Mouse (Mus musculus) lung, embryonic 15.5 days (tissue): Measurements from ENCODE around the gene Lrrc10. TPM values are rescaled to one million over a fixed set of nuclear protein-coding genes. Genes with fewer than 3 reads are reported as not detected.

Experiments used
- ATAC-seq: fragments of 200-750 bp; cut with Nextera tagmentation; 2 replicates; pipeline ENCODE4 v1.8.0; 2017; ENCODE audit warnings: moderate number of reproducible peaks, borderline replicate concordance; ENCODE audit not compliant: low FRiP score, low TSS enrichment; ENCODE audit errors: extremely low read depth
- H3K27ac ChIP-seq: fragments of 300-500 bp; sonication (generic); 2 replicates; pipeline ENCODE4 v1.5.1; 2015; ENCODE audit warnings: moderate library complexity, mild to moderate bottlenecking, inconsistent platforms
- H3K27me3 ChIP-seq: fragments of 300-500 bp; sonication (generic); 2 replicates; pipeline ENCODE4 v1.6.1; 2015; ENCODE audit warnings: inconsistent platforms
- H3K36me3 ChIP-seq: fragments of 300-500 bp; sonication (generic); 2 replicates; pipeline ENCODE4 v1.6.1; 2015; ENCODE audit warnings: inconsistent platforms
- H3K4me1 ChIP-seq: fragments of 300-500 bp; sonication (generic); 2 replicates; pipeline ENCODE4 v1.6.1; 2015; ENCODE audit warnings: inconsistent platforms
- H3K4me2 ChIP-seq: fragments of 300-500 bp; sonication (generic); 2 replicates; pipeline ENCODE4 v1.6.1; 2015; ENCODE audit warnings: inconsistent platforms, mild to moderate bottlenecking, moderate library complexity
- H3K4me3 ChIP-seq: fragments of 300-500 bp; sonication (generic); 2 replicates; pipeline ENCODE4 v1.5.1; 2015; ENCODE audit warnings: mild to moderate bottlenecking, inconsistent platforms
- H3K9ac ChIP-seq: fragments of 300-500 bp; sonication (generic); 2 replicates; pipeline ENCODE4 v1.6.1; 2015; ENCODE audit warnings: inconsistent platforms
- H3K9me3 ChIP-seq: fragments of 300-500 bp; sonication (generic); 2 replicates; pipeline ENCODE4 v1.6.1; 2016; ENCODE audit warnings: inconsistent platforms
- WGBS: fragments of 180-500 bp; shearing (Covaris S2); methylation state at CpG from one replicate; pipeline ENCODE4 v1.1.7; 2015; 5-methylcytosine and 5-hydroxymethylcytosine counted together
- polyA plus RNA-seq: library from polyadenylated mRNA; unstranded; fragments of >200 nt; fragmentation: Nextera tagmentation; extraction: Ambion mirVana; gene quantifications from 2 replicates; pipeline ENCODE4 v1.2.1, GENCODE M21; 2015

Gene Lrrc10
- polyA plus RNA-seq, 1 experiment from 2014 or later, result 1.2 TPM

GRCm38 (mm10) chr10:117049961-117050597 is 4.9 kb downstream of the Lrrc10 start:
- H3K9me3 ChIP-seq, result no peaks in the 10 kb centered on the region
- H3K4me2 ChIP-seq, result no peak overlapping the region
- H3K4me1 ChIP-seq, result peaks cover 17% of the 10 kb centered on the region
- H3K36me3 ChIP-seq, result peaks cover 60% of the 10 kb centered on the region
- no peak overlapping the region for H3K4me3 ChIP-seq
- no peak for ATAC-seq
- H3K9ac ChIP-seq, result no peak overlapping the region
- 0 out of 2 replicates have a peak, but pooled peaks cover 10% of the 10 kb centered on the region for H3K27me3 ChIP-seq
- 65% methylated on average over 4 of the region's 4 CpGs for WGBS
- no peak overlapping the region for H3K27ac ChIP-seq

- Histone ChIP-seq H3K4me1 (peaks cover 10% of the 10 kb centered on the region; the same call in 1 of the 2 replicates), H3K36me3 (peaks cover 95% of the 10 kb centered on the region), H3K4me3 (no peak overlapping the region), H3K9me3 (no peaks in the 10 kb centered on the region), H3K27ac (no peak overlapping the region), H3K4me2 (no peak overlapping the region), H3K9ac (no peak overlapping the region), H3K27me3 (no peaks in the 10 kb centered on the region)
- WGBS, result 88% methylated on average over 4 of the region's 4 CpGs
- ATAC-seq, result no peak
These were observed 10.5 kb downstream of the Lrrc10 start for GRCm38 (mm10) chr10:117055668-117056067.

- H3K9ac ChIP-seq, result peak overlapping the region; percentile 75
- H3K4me3 ChIP-seq, result peak overlapping the region; percentile 97
- H3K27me3 ChIP-seq, result no peaks in the 10 kb centered on the region
- ATAC-seq, result no peak
- H3K27ac ChIP-seq, result no peak overlapping the region; the same call in 1 of the 2 replicates
- H3K36me3 ChIP-seq, result peaks cover 41% of the 10 kb centered on the region
- no peaks in the 10 kb centered on the region for H3K9me3 ChIP-seq
- WGBS, result 2% methylated on average over 15 of the region's 15 CpGs
- H3K4me1 ChIP-seq, result peaks cover 22% of the 10 kb centered on the region; the same call in 1 of the 2 replicates
- H3K4me2 ChIP-seq, result peak overlapping the region; percentile 69
These were observed 17.7 kb downstream of the Lrrc10 start for GRCm38 (mm10) chr10:117062894-117063253.

GRCm38 (mm10) chr10:117063254-117064021 is 18.3 kb downstream of the Lrrc10 start, which contains the start of gene Cct2:
Gene Cct2 (minus strand): TSS chr10:117063814.
- H3K4me1 ChIP-seq, result peaks cover 22% of the 10 kb centered on the region; the same call in 1 of the 2 replicates
- H3K9me3 ChIP-seq, result no peaks in the 10 kb centered on the region
- peak; percentile 93 for ATAC-seq
- peak within 1 kb of the TSS; percentile 69 for H3K4me2 ChIP-seq
- H3K27ac ChIP-seq, result peak within 1 kb of the TSS; percentile 89
- no peaks in the 10 kb centered on the region for H3K27me3 ChIP-seq
- H3K4me3 ChIP-seq, result peak within 1 kb of the TSS; percentile 97
- peak within 1 kb of the TSS; percentile 75 for H3K9ac ChIP-seq
- under 1% methylated on average over 68 of the region's 68 CpGs for WGBS
- peaks cover 37% of the 10 kb centered on the region for H3K36me3 ChIP-seq

GRCm38 (mm10) chr10:117064076-117064475 is 18.9 kb downstream of the Lrrc10 start:
- H3K27ac ChIP-seq, result peak overlapping the region; percentile 87
- peaks cover 18% of the 10 kb centered on the region; the same call in 1 of the 2 replicates for H3K4me1 ChIP-seq
- H3K4me3 ChIP-seq, result peak overlapping the region; percentile 97
- ATAC-seq, result peak; percentile 17; the same call in 1 of the 2 replicates
- H3K36me3 ChIP-seq, result peaks cover 31% of the 10 kb centered on the region
- H3K9me3 ChIP-seq, result no peaks in the 10 kb centered on the region
- H3K9ac ChIP-seq, result peak overlapping the region; percentile 41
- 5% methylated on average over 7 of the region's 7 CpGs for WGBS
- H3K4me2 ChIP-seq, result peak overlapping the region; percentile 58
- no peaks in the 10 kb centered on the region for H3K27me3 ChIP-seq

- no peaks in the 10 kb centered on the region for H3K27me3 ChIP-seq
- no peak overlapping the region for H3K4me3 ChIP-seq
- H3K27ac ChIP-seq, result no peak overlapping the region
- H3K36me3 ChIP-seq, result peaks cover 32% of the 10 kb centered on the region
- no peak overlapping the region for H3K4me2 ChIP-seq
- no peaks in the 10 kb centered on the region for H3K9me3 ChIP-seq
- 91% methylated on average over 3 of the region's 3 CpGs for WGBS
- ATAC-seq, result no peak
- peaks cover 9% of the 10 kb centered on the region; the same call in 1 of the 2 replicates for H3K4me1 ChIP-seq
- no peak overlapping the region for H3K9ac ChIP-seq
These were observed 24.0 kb downstream of the Lrrc10 start for GRCm38 (mm10) chr10:117069109-117069508.

- H3K27ac ChIP-seq, result no peak overlapping the region
- ATAC-seq, result no peak; the same call in 1 of the 2 replicates
- peaks cover 51% of the 10 kb centered on the region for H3K36me3 ChIP-seq
- no peak overlapping the region for H3K4me3 ChIP-seq
- H3K4me2 ChIP-seq, result no peak overlapping the region
- H3K9me3 ChIP-seq, result no peaks in the 10 kb centered on the region
- no peak overlapping the region for H3K9ac ChIP-seq
- H3K27me3 ChIP-seq, result no peaks in the 10 kb centered on the region
- no peaks in the 10 kb centered on the region; the same call in 1 of the 2 replicates for H3K4me1 ChIP-seq
- 81% methylated on average over 18 of the region's 18 CpGs for WGBS
These were observed 27.2 kb downstream of the Lrrc10 start for GRCm38 (mm10) chr10:117072191-117072888.

GRCm38 (mm10) chr10:117073176-117073575 is 28.0 kb downstream of the Lrrc10 start:
- ATAC-seq, result no peak
- no peak overlapping the region for H3K9ac ChIP-seq
- H3K4me3 ChIP-seq, result no peak overlapping the region
- H3K27me3 ChIP-seq, result no peaks in the 10 kb centered on the region
- no peak overlapping the region for H3K27ac ChIP-seq
- H3K4me2 ChIP-seq, result no peak overlapping the region
- H3K9me3 ChIP-seq, result no peaks in the 10 kb centered on the region
- peaks cover 55% of the 10 kb centered on the region for H3K36me3 ChIP-seq
- no peaks in the 10 kb centered on the region for H3K4me1 ChIP-seq
- 65% methylated on average over 7 of the region's 7 CpGs for WGBS

GRCm38 (mm10) chr10:117078284-117078683 is 33.1 kb downstream of the Lrrc10 start:
- no peak for ATAC-seq
- WGBS, result 68% methylated on average over 6 of the region's 6 CpGs
- H3K36me3 ChIP-seq, result peaks cover 55% of the 10 kb centered on the region
- no peaks in the 10 kb centered on the region for H3K27me3 ChIP-seq
- H3K4me2 ChIP-seq, result no peak overlapping the region
- no peak overlapping the region for H3K9ac ChIP-seq
- no peaks in the 10 kb centered on the region for H3K4me1 ChIP-seq
- no peaks in the 10 kb centered on the region for H3K9me3 ChIP-seq
- no peak overlapping the region for H3K27ac ChIP-seq
- H3K4me3 ChIP-seq, result no peak overlapping the region

GRCm38 (mm10) chr10:117081326-117081725 is 36.2 kb downstream of the Lrrc10 start:
- no peak overlapping the region for H3K4me2 ChIP-seq
- no peaks in the 10 kb centered on the region for H3K4me1 ChIP-seq
- 78% methylated on average over 4 of the region's 4 CpGs for WGBS
- H3K27ac ChIP-seq, result no peak overlapping the region
- no peak for ATAC-seq
- H3K36me3 ChIP-seq, result peaks cover 56% of the 10 kb centered on the region
- no peaks in the 10 kb centered on the region for H3K27me3 ChIP-seq
- H3K4me3 ChIP-seq, result no peak overlapping the region
- no peaks in the 10 kb centered on the region for H3K9me3 ChIP-seq
- no peak overlapping the region for H3K9ac ChIP-seq

- no peak for ATAC-seq
- Histone ChIP-seq H3K4me3 (no peak overlapping the region), H3K9me3 (no peaks in the 10 kb centered on the region), H3K9ac (no peak overlapping the region), H3K4me1 (no peaks in the 10 kb centered on the region), H3K27ac (no peak overlapping the region), H3K4me2 (no peak overlapping the region), H3K36me3 (peaks cover 50% of the 10 kb centered on the region), H3K27me3 (no peaks in the 10 kb centered on the region)
- WGBS, result 82% methylated on average over 2 of the region's 2 CpGs
These were observed 36.8 kb downstream of the Lrrc10 start for GRCm38 (mm10) chr10:117081914-117082359.
